Mouse (Mus musculus): Measurements from ENCODE around the gene Tal1. TPM values are rescaled to one million over a fixed set of nuclear protein-coding genes. Genes with fewer than 3 reads are reported as not detected.

The Tal1 gene
- total RNA-seq, 1 experiment: 0.40 TPM

- TF ChIP-seq HCFC1 (IDR thresholded peaks at IDR 0.05; ENCODE audit: borderline replicate concordance, insufficient read depth, low read length) (no peak), ZC3H11A (IDR thresholded peaks at IDR 0.05; ENCODE audit: borderline replicate concordance, low read depth, low read length) (no peak), MAFK (IDR thresholded peaks at IDR 0.05; ENCODE audit: insufficient read depth, low read depth, low read length) (no peak), ZNF384 (IDR thresholded peaks at IDR 0.05; ENCODE audit: low read depth, low read length) (no peak), CHD2 (IDR thresholded peaks at IDR 0.05; ENCODE audit: low read depth, low read length) (no peak)
- Histone ChIP-seq H3K9ac (ENCODE audit: insufficient read depth, low read depth, low read length, poor library complexity, severe bottlenecking) (no peak overlapping the region), H3K36me3 (ENCODE audit: control insufficient read depth, insufficient read depth, low read length, poor library complexity, severe bottlenecking) (no peaks in the 10 kb centered on the region), H3K9me3 (ENCODE audit: control insufficient read depth, insufficient read depth, low read depth, low read length) (no peaks in the 10 kb centered on the region), H3K4me3 (ENCODE audit: insufficient read depth in 1 of 2, low read depth in 1 of 2, low read length in 2 of 2, poor library complexity in 1 of 2, severe bottlenecking in 1 of 2) (no peak overlapping the region), H3K4me1 (ENCODE audit: control insufficient read depth in 2 of 2, insufficient read depth in 2 of 2, low read length in 2 of 2, poor library complexity in 1 of 2) (no peaks in the 10 kb centered on the region), H3K27ac (ENCODE audit: insufficient read depth, low read depth, low read length, poor library complexity, severe bottlenecking) (no peak overlapping the region)
- no peak for DNase-seq (ENCODE audit: low read depth, low spot score)
- in situ Hi-C loops (cut with MboI; ENCODE audit: low sequenced_read_pairs in 2 of 2, unreplicated experiment in 2 of 2): no loop called here
These were observed 54.9 kb downstream of the Tal1 start for GRCm38 (mm10) chr4:115111167-115111566.

GRCm38 (mm10) chr4:115113266-115113665, 57.0 kb downstream of the Tal1 start:
- in situ Hi-C loops (cut with MboI; ENCODE audit: low sequenced_read_pairs in 2 of 2, unreplicated experiment in 2 of 2): no loop called here

GRCm38 (mm10) chr4:115119642-115120041, 63.4 kb downstream of the Tal1 start:
- no peak overlapping the region for H3K9ac ChIP-seq (ENCODE audit: insufficient read depth, low read depth, low read length, poor library complexity, severe bottlenecking)
- H3K4me1 ChIP-seq (ENCODE audit: control insufficient read depth in 2 of 2, insufficient read depth in 2 of 2, low read length in 2 of 2, poor library complexity in 1 of 2): no peaks in the 10 kb centered on the region
- in situ Hi-C loops (cut with MboI; ENCODE audit: low sequenced_read_pairs in 2 of 2, unreplicated experiment in 2 of 2): no loop called here
- TF ChIP-seq CHD2 (IDR thresholded peaks at IDR 0.05; ENCODE audit: low read depth, low read length) (no peak), HCFC1 (IDR thresholded peaks at IDR 0.05; ENCODE audit: borderline replicate concordance, insufficient read depth, low read length) (no peak), MAFK (IDR thresholded peaks at IDR 0.05; ENCODE audit: insufficient read depth, low read depth, low read length) (no peak), ZNF384 (IDR thresholded peaks at IDR 0.05; ENCODE audit: low read depth, low read length) (no peak), ZC3H11A (IDR thresholded peaks at IDR 0.05; ENCODE audit: borderline replicate concordance, low read depth, low read length) (no peak)
- DNase-seq (ENCODE audit: low read depth, low spot score): no peak
- H3K4me3 ChIP-seq (ENCODE audit: insufficient read depth in 1 of 2, low read depth in 1 of 2, low read length in 2 of 2, poor library complexity in 1 of 2, severe bottlenecking in 1 of 2): no peak overlapping the region
- H3K27ac ChIP-seq (ENCODE audit: insufficient read depth, low read depth, low read length, poor library complexity, severe bottlenecking): no peak overlapping the region
- H3K9me3 ChIP-seq (ENCODE audit: control insufficient read depth, insufficient read depth, low read depth, low read length): no peaks in the 10 kb centered on the region
- no peaks in the 10 kb centered on the region for H3K36me3 ChIP-seq (ENCODE audit: control insufficient read depth, insufficient read depth, low read length, poor library complexity, severe bottlenecking)

More at GRCm38 (mm10) chr4:115113266-115113665, 57.0 kb downstream of the Tal1 start:
- H3K9me3 ChIP-seq (ENCODE audit: control insufficient read depth, insufficient read depth, low read depth, low read length): no peaks in the 10 kb centered on the region
- no peaks in the 10 kb centered on the region for H3K36me3 ChIP-seq (ENCODE audit: control insufficient read depth, insufficient read depth, low read length, poor library complexity, severe bottlenecking)
- no peak for DNase-seq (ENCODE audit: low read depth, low spot score)
- H3K4me1 ChIP-seq (ENCODE audit: control insufficient read depth in 2 of 2, insufficient read depth in 2 of 2, low read length in 2 of 2, poor library complexity in 1 of 2): no peaks in the 10 kb centered on the region
- no peak overlapping the region for H3K27ac ChIP-seq (ENCODE audit: insufficient read depth, low read depth, low read length, poor library complexity, severe bottlenecking)
- TF ChIP-seq CHD2 (IDR thresholded peaks at IDR 0.05; ENCODE audit: low read depth, low read length) (no peak), HCFC1 (IDR thresholded peaks at IDR 0.05; ENCODE audit: borderline replicate concordance, insufficient read depth, low read length) (no peak), MAFK (IDR thresholded peaks at IDR 0.05; ENCODE audit: insufficient read depth, low read depth, low read length) (no peak), ZNF384 (IDR thresholded peaks at IDR 0.05; ENCODE audit: low read depth, low read length) (no peak), ZC3H11A (IDR thresholded peaks at IDR 0.05; ENCODE audit: borderline replicate concordance, low read depth, low read length) (no peak)
- H3K9ac ChIP-seq (ENCODE audit: insufficient read depth, low read depth, low read length, poor library complexity, severe bottlenecking): no peak overlapping the region
- no peak overlapping the region for H3K4me3 ChIP-seq (ENCODE audit: insufficient read depth in 1 of 2, low read depth in 1 of 2, low read length in 2 of 2, poor library complexity in 1 of 2, severe bottlenecking in 1 of 2)

- H3K36me3 ChIP-seq (ENCODE audit: control insufficient read depth, insufficient read depth, low read length, poor library complexity, severe bottlenecking): no peaks in the 10 kb centered on the region
- H3K9me3 ChIP-seq (ENCODE audit: control insufficient read depth, insufficient read depth, low read depth, low read length): no peaks in the 10 kb centered on the region
- no peak overlapping the region for H3K4me3 ChIP-seq (ENCODE audit: insufficient read depth in 1 of 2, low read depth in 1 of 2, low read length in 2 of 2, poor library complexity in 1 of 2, severe bottlenecking in 1 of 2)
- H3K27ac ChIP-seq (ENCODE audit: insufficient read depth, low read depth, low read length, poor library complexity, severe bottlenecking): no peak overlapping the region
- TF ChIP-seq ZNF384 (IDR thresholded peaks at IDR 0.05; ENCODE audit: low read depth, low read length): no peak
- TF ChIP-seq ZC3H11A (IDR thresholded peaks at IDR 0.05; ENCODE audit: borderline replicate concordance, low read depth, low read length): no peak
- TF ChIP-seq CHD2 (IDR thresholded peaks at IDR 0.05; ENCODE audit: low read depth, low read length): no peak
- no peak for TF ChIP-seq MAFK (IDR thresholded peaks at IDR 0.05; ENCODE audit: insufficient read depth, low read depth, low read length)
- no peak for TF ChIP-seq HCFC1 (IDR thresholded peaks at IDR 0.05; ENCODE audit: borderline replicate concordance, insufficient read depth, low read length)
- H3K4me1 ChIP-seq (ENCODE audit: control insufficient read depth in 2 of 2, insufficient read depth in 2 of 2, low read length in 2 of 2, poor library complexity in 1 of 2): no peaks in the 10 kb centered on the region
- DNase-seq (ENCODE audit: low read depth, low spot score): no peak
- in situ Hi-C loops (cut with MboI; ENCODE audit: low sequenced_read_pairs in 2 of 2, unreplicated experiment in 2 of 2): no loop called here
- H3K9ac ChIP-seq (ENCODE audit: insufficient read depth, low read depth, low read length, poor library complexity, severe bottlenecking): no peak overlapping the region
These were observed 64.9 kb downstream of the Tal1 start for GRCm38 (mm10) chr4:115121162-115121561.

Other genes starting within 250 kb of the Tal1 start
- gene Gm12830, start 234.7 kb upstream of the Tal1 start, total RNA-seq (2012; rRNA removed): not detected in 2 replicates
- 0.09 TPM in 1 of 2 replicates, not detected in the other for gene Foxd2, start 147.6 kb upstream of the Tal1 start, total RNA-seq (2012; rRNA removed)
- not detected in 2 replicates for gene Foxe3, start 130.4 kb upstream of the Tal1 start, total RNA-seq (2012; rRNA removed)
- gene Cmpk1, start 69.2 kb upstream of the Tal1 start, total RNA-seq (2012; rRNA removed): 14.2 and 24.5 TPM in 2 replicates
- gene Stil, start 56.3 kb upstream of the Tal1 start, total RNA-seq (2012; rRNA removed): 7.3 and 7.4 TPM in 2 replicates
- gene Pdzk1ip1, start 32.3 kb downstream of the Tal1 start, total RNA-seq (2012; rRNA removed): 1.1 and 1.2 TPM in 2 replicates
- 0.11 and 0.36 TPM in 2 replicates for gene Cyp4x1, start 77.9 kb downstream of the Tal1 start, total RNA-seq (2012; rRNA removed)
- not detected in 2 replicates for gene Cyp4a29, start 185.7 kb downstream of the Tal1 start, total RNA-seq (2012; rRNA removed)
- 0.09 TPM in 1 of 2 replicates, not detected in the other for gene Cyp4a12a, start 242.6 kb downstream of the Tal1 start, total RNA-seq (2012; rRNA removed)

Measured in ES-E14 (cell line).